Mouse (Mus musculus): Measurements from ENCODE around the gene Elmo3. TPM values are rescaled to one million over a fixed set of nuclear protein-coding genes. Genes with fewer than 3 reads are reported as not detected.

Gene Elmo3
- polyA plus RNA-seq, 2 experiments: 2.5 to 4.2 TPM

- no peak overlapping the region for H3K27ac ChIP-seq
- peaks cover 12% of the 10 kb centered on the region for H3K36me3 ChIP-seq (replicated peaks; ENCODE audit: control insufficient read depth, insufficient read depth, low read depth)
Measured at GRCm38 (mm10) chr8:105294776-105295175, 10.6 kb upstream of the Elmo3 start.

GRCm38 (mm10) chr8:105295256-105295655, 10.1 kb upstream of the Elmo3 start:
- H3K36me3 ChIP-seq (replicated peaks; ENCODE audit: control insufficient read depth, insufficient read depth, low read depth): peaks cover 16% of the 10 kb centered on the region
- no peak for TF ChIP-seq CTCF (IDR thresholded peaks at IDR 0.05; ENCODE audit: low read depth)
- no peak for TF ChIP-seq EP300 (IDR thresholded peaks at IDR 0.05; ENCODE audit: low read depth)
- no peak for DNase-seq (ENCODE audit: low read depth in 3 of 3, low spot score in 3 of 3)
- H3K9me3 ChIP-seq (ENCODE audit: control insufficient read depth, low read length): no peaks in the 10 kb centered on the region
- H3K9ac ChIP-seq (replicated peaks): no peak overlapping the region
- H3K27me3 ChIP-seq (ENCODE audit: control insufficient read depth, insufficient read depth, low read length): peaks cover 6% of the 10 kb centered on the region
- H3K4me3 ChIP-seq (ENCODE audit: insufficient read depth in 1 of 2, low read depth in 2 of 2, low read length in 2 of 2): 0 out of 4 replicates have a peak overlapping the region, but pooled peaks of 1 of the 2 experiments have one; percentile 4
- H3K4me2 ChIP-seq (ENCODE audit: low read depth): no peak overlapping the region
- no peak for ATAC-seq (ENCODE audit: insufficient read depth)
- no peak overlapping the region for H3K27ac ChIP-seq
- peaks cover 18 to 27% of the 10 kb centered on the region in 2 experiments for H3K4me1 ChIP-seq (replicated peaks; ENCODE audit: control insufficient read depth in 2 of 2, insufficient read depth in 2 of 2, low read length in 1 of 2)
- 54% methylated on average over 11 of the region's 11 CpGs for WGBS (ENCODE audit: insufficient replicate concordance)

More at GRCm38 (mm10) chr8:105294776-105295175, 10.6 kb upstream of the Elmo3 start:
- Histone ChIP-seq H3K9ac (replicated peaks) (no peak overlapping the region), H3K4me3 (ENCODE audit: insufficient read depth in 1 of 2, low read depth in 2 of 2, low read length in 2 of 2) (no peak overlapping the region), H3K27me3 (ENCODE audit: control insufficient read depth, insufficient read depth, low read length) (peaks cover 11% of the 10 kb centered on the region), H3K4me2 (ENCODE audit: low read depth) (0 out of 2 replicates have a peak overlapping the region, but pooled peaks have one; percentile 6), H3K4me1 (replicated peaks; ENCODE audit: control insufficient read depth in 2 of 2, insufficient read depth in 2 of 2, low read length in 1 of 2) (peaks cover 18 to 29% of the 10 kb centered on the region in 2 experiments), H3K9me3 (ENCODE audit: control insufficient read depth, low read length) (no peaks in the 10 kb centered on the region)
- WGBS (ENCODE audit: insufficient replicate concordance): 74% methylated on average over 9 of the region's 9 CpGs
- DNase-seq (ENCODE audit: low read depth in 3 of 3, low spot score in 3 of 3): no peak
- ATAC-seq (ENCODE audit: insufficient read depth): no peak
- TF ChIP-seq CTCF (IDR thresholded peaks at IDR 0.05; ENCODE audit: low read depth) (no peak), EP300 (IDR thresholded peaks at IDR 0.05; ENCODE audit: low read depth) (no peak)

DNA sequence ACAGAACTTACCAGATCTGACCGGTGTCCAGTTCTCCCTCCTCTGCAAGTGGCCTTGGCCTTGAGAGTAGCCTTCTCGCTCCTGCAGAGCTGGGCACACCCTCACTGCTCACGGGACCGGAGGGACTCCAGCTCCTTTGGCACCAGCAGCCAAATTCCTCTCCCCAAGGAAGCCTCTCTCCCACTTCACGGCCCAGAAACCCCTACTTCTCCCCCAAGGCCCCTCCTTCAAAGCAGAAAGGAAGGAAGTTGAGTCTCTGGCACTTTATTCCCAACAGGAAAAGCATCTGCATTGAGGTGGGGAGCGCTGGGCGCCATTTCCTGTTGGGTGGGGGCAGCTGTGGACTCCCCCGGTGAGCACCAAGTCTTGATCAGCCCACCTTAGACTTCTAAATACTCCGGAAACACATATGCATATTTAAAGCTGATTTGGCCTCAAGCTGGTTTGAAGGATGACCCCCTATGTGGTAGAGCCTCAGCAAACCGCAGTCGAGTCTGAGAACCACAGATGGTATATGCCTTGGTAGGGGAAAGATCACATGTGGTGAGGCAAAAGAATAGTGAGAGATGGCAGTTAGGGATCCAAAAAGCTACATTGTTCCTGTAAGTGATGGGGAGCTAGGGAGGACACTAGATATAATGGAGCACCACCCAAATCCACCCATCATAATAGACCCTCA, 9.4 kb upstream of the Elmo3 start, which contains the start of gene Exoc3l:
TSS of gene Exoc3l (minus strand) at position 207 of the 679 bp plus-strand sequence.
- Histone ChIP-seq H3K4me1 (replicated peaks; ENCODE audit: control insufficient read depth in 2 of 2, insufficient read depth in 2 of 2, low read length in 1 of 2) (peaks cover 25 to 33% of the 10 kb centered on the region in 2 experiments), H3K27ac (peak within 1 kb of the TSS; percentile 97), H3K9ac (replicated peaks) (peak within 1 kb of the TSS; percentile 95), H3K9me3 (ENCODE audit: control insufficient read depth, low read length) (no peaks in the 10 kb centered on the region), H3K27me3 (ENCODE audit: control insufficient read depth, insufficient read depth, low read length) (no peaks in the 10 kb centered on the region), H3K4me2 (ENCODE audit: low read depth) (peak within 1 kb of the TSS; percentile 99), H3K36me3 (replicated peaks; ENCODE audit: control insufficient read depth, insufficient read depth, low read depth) (peaks cover 24% of the 10 kb centered on the region), H3K4me3 (ENCODE audit: insufficient read depth in 1 of 2, low read depth in 2 of 2, low read length in 2 of 2) (peak within 1 kb of the TSS; percentile 97 to 98)
- WGBS (ENCODE audit: insufficient replicate concordance): 25% methylated on average over 11 of the region's 11 CpGs
- ATAC-seq (ENCODE audit: insufficient read depth) (no peak), DNase-seq (ENCODE audit: low read depth in 3 of 3, low spot score in 3 of 3) (no peak)
- TF ChIP-seq CTCF (IDR thresholded peaks at IDR 0.05; ENCODE audit: low read depth): no peak
- TF ChIP-seq EP300 (IDR thresholded peaks at IDR 0.05; ENCODE audit: low read depth): no peak

- Histone ChIP-seq H3K4me1 (replicated peaks; ENCODE audit: control insufficient read depth in 2 of 2, insufficient read depth in 2 of 2, low read length in 1 of 2) (peaks cover 38 to 46% of the 10 kb centered on the region in 2 experiments), H3K27me3 (ENCODE audit: control insufficient read depth, insufficient read depth, low read length) (no peaks in the 10 kb centered on the region), H3K27ac (peak within 1 kb of the TSS; percentile 97), H3K9me3 (ENCODE audit: control insufficient read depth, low read length) (no peaks in the 10 kb centered on the region), H3K4me3 (ENCODE audit: insufficient read depth in 1 of 2, low read depth in 2 of 2, low read length in 2 of 2) (peak within 1 kb of the TSS; percentile 97 to 98), H3K36me3 (replicated peaks; ENCODE audit: control insufficient read depth, insufficient read depth, low read depth) (peaks cover 40% of the 10 kb centered on the region), H3K9ac (replicated peaks) (peak within 1 kb of the TSS; percentile 95), H3K4me2 (ENCODE audit: low read depth) (peak within 1 kb of the TSS; percentile 99)
- under 1% methylated on average over 58 of the region's 58 CpGs for WGBS (ENCODE audit: insufficient replicate concordance)
- ATAC-seq (ENCODE audit: insufficient read depth) (peak; percentile 72), DNase-seq (ENCODE audit: low read depth in 3 of 3, low spot score in 3 of 3) (peak; percentile 84 to 86 (median 86))
- 0 out of 2 replicates have a peak, but pooled peaks have one; percentile 5 for TF ChIP-seq CTCF (IDR thresholded peaks at IDR 0.05; ENCODE audit: low read depth)
- no peak; the same call in 1 of the 2 replicates for TF ChIP-seq EP300 (IDR thresholded peaks at IDR 0.05; ENCODE audit: low read depth)
Measured at GRCm38 (mm10) chr8:105297511-105298192, 7.7 kb upstream of the Elmo3 start, which contains the start of gene E2f4. Gene E2f4, plus strand, starts transcription at chr8:105297663.
